Mouse (Mus musculus): ENCODE results near the gene Sox18. TPM values are rescaled to one million over a fixed set of nuclear protein-coding genes. Genes with fewer than 3 reads are reported as not detected.

Gene Sox18
- polyA plus RNA-seq, 1 experiment from 2014 or later = 18.6 TPM

- Histone ChIP-seq H3K9ac (ENCODE audit: low read depth, low read length) (no peak overlapping the region), H3K36me3 (ENCODE audit: control insufficient read depth, insufficient read depth, low read length) (peaks cover 55% of the 10 kb centered on the region), H3K27ac (ENCODE audit: low read depth, low read length) (no peak overlapping the region), H3K4me2 (no peak overlapping the region), H3K4me3 (ENCODE audit: low read depth, low read length) (no peak overlapping the region), H3K9me3 (replicated peaks; ENCODE audit: control insufficient read depth, low read length) (no peaks in the 10 kb centered on the region), H3K4me1 (ENCODE audit: control insufficient read depth, insufficient read depth, low read length) (peaks cover 2% of the 10 kb centered on the region; the same call in 1 of the 2 replicates), H3K27me3 (ENCODE audit: control insufficient read depth, insufficient read depth, low read length) (no peaks in the 10 kb centered on the region)
- ATAC-seq (replicated peaks; ENCODE audit: insufficient number of reproducible peaks, low FRiP score, low TSS enrichment) = no peak
These were observed 18.4 kb downstream of the Sox18 start for GRCm38 (mm10) chr2:181653065-181653464.

GRCm38 (mm10) chr2:181648926-181649325 lies 22.5 kb downstream of the Sox18 start:
- H3K36me3 ChIP-seq (ENCODE audit: control insufficient read depth, insufficient read depth, low read length) = peaks cover 43% of the 10 kb centered on the region
- H3K4me1 ChIP-seq (ENCODE audit: control insufficient read depth, insufficient read depth, low read length) = peaks cover 2% of the 10 kb centered on the region; the same call in 1 of the 2 replicates
- no peak overlapping the region for H3K4me3 ChIP-seq (ENCODE audit: low read depth, low read length)

DNA sequence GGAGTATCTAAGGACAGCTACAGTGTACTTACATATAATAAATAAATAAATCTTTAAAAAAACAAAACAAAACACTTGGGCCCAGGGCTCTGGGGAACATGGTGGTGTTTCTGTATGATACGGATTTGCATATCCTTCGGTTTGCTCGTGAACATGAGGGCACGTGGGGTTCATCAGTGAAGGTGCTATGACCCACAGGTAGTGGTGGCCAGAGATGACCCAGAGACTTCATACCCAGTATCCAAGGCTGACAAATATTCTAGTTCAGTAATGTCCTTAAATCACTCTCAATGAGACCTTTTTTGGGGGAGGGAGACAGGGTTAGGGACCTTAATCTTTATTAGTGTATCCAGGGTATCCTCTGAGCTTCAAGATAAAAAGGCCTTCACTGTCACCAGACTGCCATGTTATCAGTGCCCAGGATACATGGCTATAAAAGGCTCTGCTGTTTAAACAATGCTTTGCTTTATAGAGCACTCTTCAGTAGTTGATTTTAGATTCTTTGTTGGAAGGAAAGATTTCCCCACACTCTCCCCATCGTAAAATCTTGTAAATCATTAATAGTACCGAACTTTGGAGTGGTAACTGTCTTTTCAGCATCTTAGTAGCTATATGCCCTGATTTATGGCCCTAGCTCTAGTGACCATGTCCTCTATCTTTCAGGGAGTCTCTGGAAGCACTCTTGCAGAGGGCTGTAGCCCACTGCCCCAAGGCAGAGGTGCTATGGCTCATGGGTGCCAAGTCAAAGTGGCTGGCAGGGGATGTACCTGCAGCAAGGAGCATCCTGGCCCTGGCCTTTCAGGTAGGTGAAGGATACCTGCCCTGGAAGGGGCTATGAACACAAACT lies 24.6 kb downstream of the Sox18 start:
- H3K36me3 ChIP-seq (ENCODE audit: control insufficient read depth, insufficient read depth, low read length) = peaks cover 35% of the 10 kb centered on the region
- WGBS (ENCODE audit: insufficient replicate concordance) = 86% methylated on average over 6 of the region's 6 CpGs
- H3K4me2 ChIP-seq = no peak overlapping the region
- H3K4me3 ChIP-seq (ENCODE audit: low read depth, low read length) = no peak overlapping the region
- no peaks in the 10 kb centered on the region for H3K27me3 ChIP-seq (ENCODE audit: control insufficient read depth, insufficient read depth, low read length)
- no peak overlapping the region for H3K27ac ChIP-seq (ENCODE audit: low read depth, low read length)
- ATAC-seq (replicated peaks; ENCODE audit: insufficient number of reproducible peaks, low FRiP score, low TSS enrichment) = no peak
- H3K9me3 ChIP-seq (replicated peaks; ENCODE audit: control insufficient read depth, low read length) = no peaks in the 10 kb centered on the region
- H3K9ac ChIP-seq (ENCODE audit: low read depth, low read length) = no peak overlapping the region
- no peaks in the 10 kb centered on the region for H3K4me1 ChIP-seq (ENCODE audit: control insufficient read depth, insufficient read depth, low read length)

More at GRCm38 (mm10) chr2:181648926-181649325, 22.5 kb downstream of the Sox18 start:
- Histone ChIP-seq H3K9ac (ENCODE audit: low read depth, low read length) (no peak overlapping the region), H3K27me3 (ENCODE audit: control insufficient read depth, insufficient read depth, low read length) (no peaks in the 10 kb centered on the region), H3K27ac (ENCODE audit: low read depth, low read length) (no peak overlapping the region), H3K9me3 (replicated peaks; ENCODE audit: control insufficient read depth, low read length) (no peaks in the 10 kb centered on the region), H3K4me2 (no peak overlapping the region)
- WGBS (ENCODE audit: insufficient replicate concordance) = 93% methylated on average over 10 of the region's 10 CpGs
- ATAC-seq (replicated peaks; ENCODE audit: insufficient number of reproducible peaks, low FRiP score, low TSS enrichment) = no peak

DNA sequence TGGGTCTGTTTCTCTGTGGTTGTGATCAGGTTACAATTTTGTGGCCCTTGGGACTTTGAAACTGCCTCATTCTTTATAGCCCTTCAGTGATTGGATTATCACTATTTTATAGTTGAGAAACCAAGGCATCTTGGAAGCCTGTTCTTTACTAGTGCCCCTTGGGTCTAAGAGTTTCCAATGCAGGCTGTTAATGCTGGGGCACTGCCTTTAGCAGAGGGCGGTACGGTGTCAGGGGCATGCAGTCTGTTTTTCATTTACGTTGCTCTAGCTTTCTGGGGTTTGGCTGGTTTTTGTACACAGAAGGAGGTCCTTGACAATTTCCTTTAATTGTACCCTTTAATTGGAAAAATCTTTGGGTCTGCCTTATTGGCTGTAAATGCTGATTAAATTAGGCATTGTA lies 25.8 kb downstream of the Sox18 start:
- Histone ChIP-seq H3K27me3 (ENCODE audit: control insufficient read depth, insufficient read depth, low read length) (no peaks in the 10 kb centered on the region), H3K4me3 (ENCODE audit: low read depth, low read length) (no peak overlapping the region), H3K27ac (ENCODE audit: low read depth, low read length) (no peak overlapping the region), H3K4me1 (ENCODE audit: control insufficient read depth, insufficient read depth, low read length) (no peaks in the 10 kb centered on the region), H3K9me3 (replicated peaks; ENCODE audit: control insufficient read depth, low read length) (no peaks in the 10 kb centered on the region), H3K4me2 (no peak overlapping the region), H3K9ac (ENCODE audit: low read depth, low read length) (no peak overlapping the region), H3K36me3 (ENCODE audit: control insufficient read depth, insufficient read depth, low read length) (peaks cover 32% of the 10 kb centered on the region)
- 95% methylated on average over 3 of the region's 3 CpGs for WGBS (ENCODE audit: insufficient replicate concordance)
- no peak for ATAC-seq (replicated peaks; ENCODE audit: insufficient number of reproducible peaks, low FRiP score, low TSS enrichment)

GRCm38 (mm10) chr2:181644361-181644760 lies 27.1 kb downstream of the Sox18 start:
- H3K27me3 ChIP-seq (ENCODE audit: control insufficient read depth, insufficient read depth, low read length) = no peaks in the 10 kb centered on the region
- no peak for ATAC-seq (replicated peaks; ENCODE audit: insufficient number of reproducible peaks, low FRiP score, low TSS enrichment)
- H3K9me3 ChIP-seq (replicated peaks; ENCODE audit: control insufficient read depth, low read length) = no peaks in the 10 kb centered on the region
- WGBS (ENCODE audit: insufficient replicate concordance) = 93% methylated on average over 2 of the region's 2 CpGs
- H3K27ac ChIP-seq (ENCODE audit: low read depth, low read length) = no peak overlapping the region
- no peak overlapping the region for H3K4me3 ChIP-seq (ENCODE audit: low read depth, low read length)
- H3K36me3 ChIP-seq (ENCODE audit: control insufficient read depth, insufficient read depth, low read length) = peaks cover 19% of the 10 kb centered on the region
- H3K9ac ChIP-seq (ENCODE audit: low read depth, low read length) = no peak overlapping the region
- no peak overlapping the region for H3K4me2 ChIP-seq
- no peaks in the 10 kb centered on the region for H3K4me1 ChIP-seq (ENCODE audit: control insufficient read depth, insufficient read depth, low read length)

DNA sequence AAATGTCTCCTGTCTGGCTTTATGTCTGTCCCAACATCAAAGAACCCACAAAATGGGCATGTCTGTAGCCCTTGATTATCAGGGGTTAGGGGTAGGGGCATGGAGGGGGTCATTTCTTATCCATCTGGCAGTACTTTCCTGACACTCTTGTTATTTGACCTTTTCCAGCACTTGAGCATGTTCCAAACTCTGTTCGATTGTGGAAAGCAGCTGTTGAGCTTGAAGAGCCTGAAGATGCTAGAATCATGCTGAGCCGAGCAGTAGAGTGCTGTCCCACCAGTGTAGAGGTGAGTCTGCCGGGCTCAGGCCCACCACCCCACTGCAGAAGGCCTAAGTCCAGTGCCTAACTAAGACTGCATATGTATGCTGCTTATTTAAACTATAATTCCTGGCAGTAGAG lies 35.6 kb downstream of the Sox18 start:
- no peak for ATAC-seq (replicated peaks; ENCODE audit: insufficient number of reproducible peaks, low FRiP score, low TSS enrichment)
- Histone ChIP-seq H3K36me3 (ENCODE audit: control insufficient read depth, insufficient read depth, low read length) (peaks cover 35% of the 10 kb centered on the region), H3K4me3 (ENCODE audit: low read depth, low read length) (no peak overlapping the region), H3K4me1 (ENCODE audit: control insufficient read depth, insufficient read depth, low read length) (no peaks in the 10 kb centered on the region), H3K27ac (ENCODE audit: low read depth, low read length) (no peak overlapping the region), H3K27me3 (ENCODE audit: control insufficient read depth, insufficient read depth, low read length) (no peaks in the 10 kb centered on the region), H3K9me3 (replicated peaks; ENCODE audit: control insufficient read depth, low read length) (no peaks in the 10 kb centered on the region), H3K9ac (ENCODE audit: low read depth, low read length) (no peak overlapping the region), H3K4me2 (no peak overlapping the region)
- 88% methylated on average over 3 of the region's 3 CpGs for WGBS (ENCODE audit: insufficient replicate concordance)

- Histone ChIP-seq H3K4me1 (ENCODE audit: control insufficient read depth, insufficient read depth, low read length) (no peaks in the 10 kb centered on the region), H3K27me3 (ENCODE audit: control insufficient read depth, insufficient read depth, low read length) (no peaks in the 10 kb centered on the region), H3K27ac (ENCODE audit: low read depth, low read length) (no peak overlapping the region), H3K4me2 (no peak overlapping the region), H3K9ac (ENCODE audit: low read depth, low read length) (no peak overlapping the region), H3K4me3 (ENCODE audit: low read depth, low read length) (no peak overlapping the region), H3K36me3 (ENCODE audit: control insufficient read depth, insufficient read depth, low read length) (peaks cover 35% of the 10 kb centered on the region), H3K9me3 (replicated peaks; ENCODE audit: control insufficient read depth, low read length) (no peaks in the 10 kb centered on the region)
- WGBS (ENCODE audit: insufficient replicate concordance) = 93% methylated on average over 6 of the region's 6 CpGs
- no peak for ATAC-seq (replicated peaks; ENCODE audit: insufficient number of reproducible peaks, low FRiP score, low TSS enrichment)
These were observed 38.8 kb downstream of the Sox18 start for GRCm38 (mm10) chr2:181632624-181633023.

DNA sequence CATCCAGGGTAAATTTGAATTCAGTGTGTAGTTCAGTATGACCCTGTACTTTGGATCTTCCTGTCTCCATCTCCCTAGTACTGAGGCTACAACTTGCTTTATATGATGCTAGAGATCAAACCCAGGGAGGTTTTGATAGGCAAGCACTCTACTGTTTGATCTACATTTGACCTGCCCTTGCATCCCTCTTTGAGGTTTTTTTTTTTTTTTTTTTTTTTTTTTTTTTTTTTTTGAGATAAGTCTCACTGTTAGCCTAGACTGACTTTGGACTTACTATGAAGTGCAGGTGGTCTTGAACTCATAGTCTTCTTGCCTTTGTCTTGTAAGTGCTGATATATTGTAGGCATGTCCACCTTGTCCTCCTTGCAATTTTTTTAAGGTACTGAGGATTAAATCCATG lies 43.0 kb downstream of the Sox18 start:
- ATAC-seq (replicated peaks; ENCODE audit: insufficient number of reproducible peaks, low FRiP score, low TSS enrichment) = no peak
- Histone ChIP-seq H3K4me1 (ENCODE audit: control insufficient read depth, insufficient read depth, low read length) (no peaks in the 10 kb centered on the region), H3K36me3 (ENCODE audit: control insufficient read depth, insufficient read depth, low read length) (peaks cover 12% of the 10 kb centered on the region), H3K9me3 (replicated peaks; ENCODE audit: control insufficient read depth, low read length) (no peaks in the 10 kb centered on the region), H3K4me2 (no peak overlapping the region), H3K4me3 (ENCODE audit: low read depth, low read length) (no peak overlapping the region), H3K9ac (ENCODE audit: low read depth, low read length) (no peak overlapping the region), H3K27ac (ENCODE audit: low read depth, low read length) (no peak overlapping the region), H3K27me3 (ENCODE audit: control insufficient read depth, insufficient read depth, low read length) (no peaks in the 10 kb centered on the region)

- no peak overlapping the region for H3K27ac ChIP-seq (ENCODE audit: low read depth, low read length)
- no peak overlapping the region for H3K4me3 ChIP-seq (ENCODE audit: low read depth, low read length)
- no peak overlapping the region for H3K9ac ChIP-seq (ENCODE audit: low read depth, low read length)
- no peaks in the 10 kb centered on the region for H3K4me1 ChIP-seq (ENCODE audit: control insufficient read depth, insufficient read depth, low read length)
- H3K36me3 ChIP-seq (ENCODE audit: control insufficient read depth, insufficient read depth, low read length) = peaks cover 19% of the 10 kb centered on the region
- H3K4me2 ChIP-seq = no peak overlapping the region
- ATAC-seq (replicated peaks; ENCODE audit: insufficient number of reproducible peaks, low FRiP score, low TSS enrichment) = no peak
- no peaks in the 10 kb centered on the region for H3K9me3 ChIP-seq (replicated peaks; ENCODE audit: control insufficient read depth, low read length)
- H3K27me3 ChIP-seq (ENCODE audit: control insufficient read depth, insufficient read depth, low read length) = no peaks in the 10 kb centered on the region
These were observed 48.0 kb downstream of the Sox18 start for GRCm38 (mm10) chr2:181623401-181623800.
